Comparison of ENCODE assay signal across 18 mouse cellular contexts in genomic region chr12:93486381-93486780, GRCm38 (mm10).
"Had no signal": no experiment of that assay in that cellular context is flagged by ENCODE, and none has a peak within 500 bp of the region (broad histone marks: within the 10 kb centered on the region; RNA-seq: fewer than 3 reads in every experiment).

No protein-coding gene starts in this region.

- H3K4me1 ChIP-seq: lung, embryonic 15.5 days; megakaryocyte, embryonic 14.5 days; midbrain, embryonic 13.5 days; midbrain, embryonic 15.5 days; neural tube, embryonic 12.5 days; stomach, embryonic 15.5 days had no signal

- H3K4me3 ChIP-seq: lung, embryonic 15.5 days; megakaryocyte, embryonic 14.5 days; midbrain, embryonic 13.5 days; midbrain, embryonic 15.5 days; neural tube, embryonic 12.5 days; stomach, embryonic 15.5 days had no signal

- DNase-seq: liver, postnatal 0 days; lung, adult 2 months; lung, postnatal 14 days; lung, postnatal 36 days; right cerebral cortex, postnatal 25 days; right cerebral cortex, postnatal 4 days; spleen, adult 18-20 months; thymus, adult 2 months; thymus, postnatal 25 days; thymus, postnatal 4 days had no signal

- H3K27ac ChIP-seq: lung, embryonic 15.5 days; macrophage; midbrain, embryonic 13.5 days; midbrain, embryonic 15.5 days; neural tube, embryonic 12.5 days; stomach, embryonic 15.5 days; stomach, postnatal 0 days had no signal

- H3K27me3 ChIP-seq: lung, embryonic 15.5 days; megakaryocyte, embryonic 14.5 days; midbrain, embryonic 13.5 days; midbrain, embryonic 15.5 days; neural tube, embryonic 12.5 days; stomach, embryonic 15.5 days had no signal

- H3K36me3 ChIP-seq: lung, embryonic 15.5 days; midbrain, embryonic 13.5 days; midbrain, embryonic 15.5 days; neural tube, embryonic 12.5 days; stomach, embryonic 15.5 days had no signal
